Mouse (Mus musculus) left cerebral cortex, adult 11 months (tissue): ENCODE measurements around the gene Doc2g.
A peak's percentile ranks its signal among the peaks of the same experiment; 100 is the strongest.

Experiments used
- DNase-seq: peaks from one replicate; pipeline ENCODE4 v3.0.0; 2022; ENCODE audit warnings: low spot score

The Doc2g gene

DNA sequence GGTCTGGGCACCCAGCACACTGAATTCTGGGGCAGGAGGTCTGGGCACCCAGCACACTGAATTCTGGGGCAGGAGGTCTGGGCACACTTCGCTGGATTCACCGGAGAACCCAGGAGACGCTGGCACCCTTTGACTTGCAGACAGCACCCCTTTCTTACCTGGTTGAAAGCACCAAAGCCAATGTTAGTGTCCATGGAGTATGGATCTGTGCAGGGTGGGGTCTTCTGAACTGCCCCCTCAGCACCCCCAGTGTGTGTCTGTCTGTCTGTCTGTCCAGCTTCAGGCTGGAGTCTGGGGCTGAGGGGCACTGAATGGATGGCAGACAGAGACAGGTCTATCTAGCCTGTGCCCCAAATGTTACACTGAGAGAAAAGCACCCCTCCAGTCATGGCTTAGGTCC, 11.6 kb upstream of the Doc2g start:
- DNase-seq = no peak

DNA sequence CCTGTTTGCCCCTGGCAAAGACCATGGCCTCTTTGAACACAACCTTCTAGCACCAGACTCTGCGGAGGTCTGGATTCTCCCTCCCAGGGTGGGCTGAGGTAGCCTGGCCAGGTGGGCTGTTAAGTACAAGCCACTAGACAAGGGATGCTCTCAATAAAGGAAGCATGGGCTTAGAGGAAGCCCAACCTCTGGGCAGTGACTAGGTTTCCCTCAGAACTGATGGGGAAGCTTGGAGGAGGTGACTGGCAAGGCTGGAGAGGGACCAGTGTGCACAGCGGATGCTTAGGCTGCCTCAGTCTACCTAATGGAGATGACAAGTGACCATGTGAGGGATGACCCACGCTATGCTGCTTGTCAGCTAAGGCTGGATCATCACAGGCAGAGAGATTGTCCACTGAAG, 11.1 kb upstream of the Doc2g start:
- no peak for DNase-seq

DNA sequence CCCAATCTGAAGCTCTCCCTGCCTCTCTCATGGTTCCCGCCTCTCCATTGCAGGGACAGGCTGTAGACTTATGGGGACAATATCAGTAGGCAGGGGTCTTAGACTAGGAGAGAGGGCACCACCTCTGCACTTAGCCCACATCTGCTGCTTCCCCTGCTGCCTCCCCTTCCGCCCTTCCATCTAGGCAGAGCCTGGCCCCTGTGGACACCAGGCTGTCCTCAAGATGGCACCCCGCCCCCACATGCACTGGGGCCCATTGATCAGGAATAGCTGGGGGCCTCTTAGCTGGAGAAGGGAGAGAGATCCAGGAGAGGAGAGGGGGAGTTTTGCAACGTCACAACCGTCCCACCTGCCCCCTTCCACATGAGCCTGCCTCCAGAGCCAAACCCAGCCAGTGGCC, 10.7 kb upstream of the Doc2g start, which contains the start of gene Tbx10:
Gene Tbx10 (plus strand): TSS at position 337 of the 400 bp plus-strand sequence.
- DNase-seq = no peak

DNA sequence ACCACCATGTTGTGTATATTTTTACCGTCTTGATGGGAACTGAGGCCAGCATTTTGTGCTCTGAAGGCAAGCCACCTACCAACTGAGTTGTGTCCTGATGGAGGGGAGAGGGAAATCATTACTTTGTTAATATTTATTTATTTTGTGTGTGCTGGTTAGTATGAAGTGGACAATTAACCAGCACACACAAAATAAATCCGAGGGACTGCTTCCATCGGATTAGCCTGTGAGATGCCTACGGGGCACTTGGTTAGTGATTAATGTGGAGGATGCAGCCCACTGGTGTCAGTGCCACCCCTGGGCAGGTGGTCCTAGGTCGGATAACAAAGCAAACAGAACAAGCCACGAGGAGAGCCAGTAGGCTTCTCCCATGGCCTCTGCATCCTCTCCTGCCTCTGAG, 8.2 kb upstream of the Doc2g start:
- DNase-seq = no peak

DNA sequence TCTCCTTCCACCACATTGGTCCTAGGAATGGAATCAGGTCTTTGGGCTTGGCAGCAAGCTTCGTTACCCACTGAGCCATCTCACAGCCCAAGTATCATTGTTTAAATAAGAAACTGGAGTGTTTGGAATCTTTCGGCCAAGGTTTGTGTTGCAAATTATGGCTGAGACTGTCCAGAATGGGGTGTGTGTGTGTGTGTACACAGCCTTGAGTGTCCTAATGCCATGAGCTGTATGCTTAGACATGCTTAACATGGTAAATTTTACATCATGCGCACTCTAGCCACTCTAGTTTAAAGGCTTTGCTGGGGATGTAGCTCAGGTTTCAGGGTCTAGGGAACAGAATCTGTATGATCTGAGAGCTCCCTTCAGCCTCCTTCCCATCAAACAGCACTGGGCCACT, 7.6 kb upstream of the Doc2g start:
- DNase-seq = no peak

DNA sequence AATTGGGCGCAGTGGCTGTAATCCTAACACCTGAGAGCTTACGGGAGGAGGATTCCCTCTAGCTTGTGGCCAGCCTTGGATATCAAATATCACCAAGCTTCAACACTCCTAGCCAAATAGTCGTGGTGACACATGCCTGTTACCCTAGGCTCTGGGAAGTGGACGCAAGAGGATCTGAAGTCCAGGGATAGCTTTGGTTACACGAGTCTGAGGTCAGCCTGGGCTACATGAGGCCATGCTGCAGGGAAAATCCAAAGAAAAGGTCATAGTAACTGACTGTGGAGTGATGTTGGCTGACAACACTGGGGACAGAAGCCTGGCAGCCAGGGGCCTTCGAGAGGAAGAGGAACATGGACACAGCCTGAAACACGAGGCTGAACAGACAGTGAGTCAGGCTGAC, 7.0 kb upstream of the Doc2g start:
- no peak for DNase-seq

DNA sequence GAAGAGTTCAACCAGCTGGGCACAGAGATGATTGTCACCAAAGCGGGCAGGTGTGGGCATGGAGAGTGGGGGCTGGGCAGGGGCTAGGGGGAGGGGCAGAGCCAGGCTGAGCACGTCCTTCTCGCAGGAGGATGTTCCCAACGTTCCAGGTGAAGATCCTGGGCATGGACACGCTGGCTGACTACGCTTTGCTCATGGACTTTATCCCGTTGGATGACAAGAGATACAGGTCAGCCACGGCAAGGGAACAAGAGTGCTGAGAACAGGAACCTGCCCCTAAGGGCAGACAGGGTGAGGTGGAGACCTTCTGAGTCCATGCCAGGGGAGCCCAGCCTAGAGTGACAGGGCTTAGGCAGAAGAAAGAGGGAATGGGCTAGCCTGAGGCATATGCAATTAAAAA, 6.4 kb upstream of the Doc2g start:
- no peak for DNase-seq

DNA sequence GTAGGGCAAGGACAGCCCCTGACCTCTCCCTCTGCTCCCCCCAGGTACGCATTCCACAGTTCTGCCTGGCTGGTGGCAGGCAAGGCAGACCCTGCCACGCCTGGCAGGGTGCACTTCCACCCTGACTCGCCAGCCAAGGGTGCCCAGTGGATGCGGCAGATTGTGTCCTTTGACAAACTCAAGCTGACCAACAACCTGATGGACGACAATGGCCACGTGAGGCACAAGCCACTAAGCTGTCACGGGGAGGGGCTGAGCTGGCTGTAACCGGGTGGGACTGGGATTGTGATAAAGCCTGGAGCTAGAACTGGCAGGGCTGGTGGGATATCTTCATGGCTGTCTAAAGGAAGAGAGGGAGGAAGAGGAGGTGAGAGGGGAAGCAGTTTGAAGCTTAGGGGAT, 5.9 kb upstream of the Doc2g start:
- no peak for DNase-seq

DNA sequence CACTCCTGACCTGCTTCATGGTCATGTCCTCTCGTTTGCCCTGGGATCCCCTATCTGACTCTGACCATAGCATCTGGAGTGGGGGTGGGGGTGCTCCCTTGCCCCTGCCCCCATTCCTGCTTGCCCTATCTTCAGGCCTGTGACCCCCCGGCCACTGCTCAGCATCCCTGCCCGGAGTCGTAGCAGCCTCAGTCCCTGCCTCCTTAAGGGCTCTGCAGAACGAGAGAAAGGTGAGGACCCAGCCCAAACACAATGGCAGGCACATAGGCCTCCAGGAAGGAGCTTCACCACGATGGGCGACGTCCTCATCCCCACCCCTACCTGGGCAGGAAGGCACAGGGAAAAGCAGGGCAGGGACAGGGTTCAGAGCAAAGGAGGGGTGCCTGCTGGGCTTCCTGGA, 4.8 kb upstream of the Doc2g start:
- DNase-seq = no peak

DNA sequence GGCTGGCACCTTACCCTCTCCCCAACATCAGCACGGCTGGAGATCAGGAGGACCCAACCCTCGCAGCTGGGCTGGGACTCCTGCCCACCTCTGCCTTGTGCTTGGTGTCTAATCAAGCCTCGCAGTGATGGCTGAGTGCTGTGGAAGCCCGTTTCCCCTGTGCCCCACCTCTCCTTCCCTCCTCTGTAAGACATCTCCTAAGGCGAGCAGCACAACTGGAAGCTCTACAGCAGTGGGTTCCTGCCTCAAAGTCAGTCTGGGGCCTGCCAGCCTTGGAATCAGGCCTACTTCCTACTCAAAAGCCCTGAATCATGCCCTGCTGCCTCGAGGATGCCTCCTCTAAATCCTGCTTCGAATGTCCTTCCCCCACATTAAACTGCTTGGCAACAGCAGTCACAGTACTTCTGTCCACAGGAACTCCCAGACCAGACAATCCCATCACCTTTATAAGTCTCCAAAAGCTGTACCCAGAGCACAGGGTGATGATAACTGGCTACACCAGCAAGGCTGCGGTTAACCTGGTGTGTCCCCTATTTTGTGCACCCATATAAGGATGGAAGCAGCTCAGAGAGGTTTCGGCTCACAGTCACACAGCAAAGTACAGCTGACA, 3.9 kb upstream of the Doc2g start:
- DNase-seq = no peak

DNA sequence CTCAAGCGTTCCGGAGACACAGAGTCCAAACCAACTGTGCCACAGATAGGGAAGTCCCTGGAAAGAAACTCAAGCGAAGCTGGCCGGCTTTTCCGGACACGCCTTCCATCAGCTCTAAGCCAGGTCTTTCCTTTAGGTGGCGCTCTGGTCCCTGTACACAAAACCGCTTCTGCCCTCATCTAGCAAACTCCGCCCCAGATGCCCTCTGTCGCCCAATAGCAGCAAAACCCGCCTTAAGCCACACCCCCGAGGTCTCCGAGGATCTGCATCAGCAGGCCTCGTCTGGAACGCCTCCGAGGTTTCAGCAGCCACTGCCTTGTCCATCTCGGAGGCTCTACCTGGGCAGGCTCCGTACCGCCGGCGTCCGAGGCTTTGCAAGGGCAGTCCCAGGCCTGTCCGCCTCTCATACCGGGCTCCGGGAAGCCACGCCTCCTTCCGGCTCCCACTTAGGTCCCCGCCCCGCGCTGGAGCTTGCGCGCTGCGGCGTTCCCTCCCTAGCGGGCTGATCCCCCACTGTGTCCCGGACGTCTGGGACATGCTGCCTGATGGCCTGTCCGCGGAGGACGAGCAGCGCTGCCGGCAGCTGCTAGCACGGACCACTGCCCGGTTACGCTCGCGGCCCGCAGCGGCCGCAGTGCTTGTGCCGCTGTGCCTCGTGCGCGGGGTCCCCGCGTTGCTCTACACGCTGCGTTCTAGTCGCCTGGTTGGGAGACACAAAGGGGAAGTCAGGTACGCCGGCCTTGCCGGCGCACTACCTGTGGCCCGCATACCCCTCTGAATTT, 2.8 kb upstream of the Doc2g start, which contains the start of the genes Nudt8 and Gm49405:
Gene Nudt8 (plus strand): TSS at position 462 of the 782 bp plus-strand sequence.
Gene Gm49405 (plus strand): TSS at position 508 of the 782 bp plus-strand sequence.
- peak; percentile 96 for DNase-seq

DNA sequence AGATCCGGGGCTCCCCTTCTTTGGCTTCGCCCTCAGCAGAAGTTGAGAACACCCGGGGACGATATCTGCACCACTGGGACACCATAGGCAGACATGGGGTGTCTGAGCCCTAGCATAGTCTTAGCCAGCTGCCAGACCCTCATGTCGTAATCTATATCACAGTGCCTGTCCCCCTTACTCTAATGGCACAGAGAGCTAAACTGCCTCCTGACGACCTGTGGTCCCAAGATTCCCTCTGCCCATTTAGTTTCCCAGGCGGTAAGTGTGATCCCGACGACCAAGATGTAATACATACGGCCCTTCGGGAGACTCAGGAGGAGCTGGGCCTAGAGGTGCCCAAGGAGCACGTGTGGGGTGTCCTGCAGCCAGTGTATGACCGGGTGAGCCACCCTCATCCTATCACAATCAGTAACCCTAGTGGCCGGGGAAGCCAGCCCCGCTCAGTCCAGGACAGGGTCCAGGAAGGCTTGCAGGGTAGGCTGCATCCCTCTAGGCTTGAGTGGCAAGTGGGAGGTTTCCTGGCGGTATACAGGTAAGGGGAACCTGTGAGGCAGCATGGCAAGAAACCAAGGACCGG, 2.1 kb upstream of the Doc2g start:
- DNase-seq = no peak

DNA sequence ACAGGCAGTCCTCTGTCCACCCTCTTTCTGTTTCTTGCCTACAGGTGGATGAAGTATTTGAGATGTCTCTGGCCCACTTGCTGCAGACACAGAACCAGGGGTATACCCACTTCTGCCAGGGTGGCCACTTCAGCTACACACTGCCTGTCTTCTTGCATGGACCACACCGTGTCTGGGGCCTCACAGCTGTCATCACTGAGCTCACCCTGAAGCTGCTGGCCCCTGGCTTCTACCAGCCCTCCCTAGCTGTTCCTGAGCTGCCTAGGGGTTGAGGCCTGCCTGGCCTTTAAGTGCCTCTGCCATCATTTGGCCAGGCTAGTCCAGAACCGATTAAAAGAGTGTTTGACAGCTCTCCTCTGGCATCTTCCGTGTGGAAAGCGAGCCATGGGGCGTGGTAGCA, 1.4 kb upstream of the Doc2g start:
- no peak for DNase-seq

DNA sequence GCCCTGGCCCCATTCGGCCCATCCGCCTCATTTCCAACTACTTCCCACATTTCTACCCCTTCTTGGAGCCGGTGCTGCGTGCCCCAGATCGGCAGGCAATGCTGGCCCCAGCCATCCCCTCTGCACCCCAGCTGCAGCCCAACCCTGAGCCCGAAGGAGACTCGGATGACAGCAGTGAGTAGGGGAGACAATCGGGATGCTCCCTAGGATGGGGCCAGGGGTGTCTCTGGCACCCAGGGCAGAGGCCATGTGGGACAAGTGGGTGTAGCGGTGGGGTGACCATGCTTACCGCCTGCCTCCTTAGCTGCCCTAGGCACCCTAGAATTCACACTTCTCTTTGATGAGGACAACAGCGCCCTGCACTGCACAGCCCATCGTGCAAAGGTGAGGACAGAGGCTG, 528 bp downstream of the Doc2g start:
- no peak for DNase-seq

DNA sequence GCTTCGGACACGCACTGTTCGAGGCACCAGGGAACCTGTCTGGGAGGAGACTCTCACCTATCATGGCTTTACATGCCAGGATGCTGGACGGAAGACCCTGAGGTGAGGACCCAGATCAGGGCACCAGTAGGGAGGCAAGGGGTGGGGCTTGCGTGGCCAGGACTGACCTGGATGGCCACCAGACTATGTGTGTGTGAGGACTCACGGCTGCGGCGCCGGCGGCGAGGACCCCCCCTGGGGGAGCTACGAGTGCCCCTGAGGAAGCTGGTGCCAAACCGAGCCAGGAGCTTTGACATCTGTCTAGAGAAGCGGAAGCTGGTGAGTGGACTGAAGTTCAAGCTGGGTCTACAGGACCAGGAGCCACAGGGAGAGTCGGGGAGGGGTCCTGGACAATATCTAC, 1.2 kb downstream of the Doc2g start:
- DNase-seq = no peak

DNA sequence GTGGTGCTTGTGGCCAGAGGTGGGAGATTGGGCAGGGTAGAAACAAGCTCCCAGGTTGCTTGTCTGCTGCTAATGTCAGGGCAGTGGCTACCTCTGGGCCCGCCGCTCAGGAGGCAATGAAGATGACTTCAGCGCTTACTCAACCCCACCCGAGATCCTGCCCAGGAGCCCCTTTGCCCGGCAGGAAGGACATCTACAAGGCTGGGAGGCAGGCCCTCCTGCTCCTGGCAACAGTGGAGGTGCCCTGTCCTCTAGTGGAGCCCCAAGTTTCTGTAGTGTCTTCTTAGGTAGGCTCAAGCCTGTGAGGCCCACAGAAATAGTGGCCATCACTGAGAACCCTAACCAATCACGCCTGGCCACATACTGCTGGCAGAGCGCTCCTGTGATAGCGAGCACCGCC, 2.0 kb downstream of the Doc2g start:
- DNase-seq = no peak

DNA sequence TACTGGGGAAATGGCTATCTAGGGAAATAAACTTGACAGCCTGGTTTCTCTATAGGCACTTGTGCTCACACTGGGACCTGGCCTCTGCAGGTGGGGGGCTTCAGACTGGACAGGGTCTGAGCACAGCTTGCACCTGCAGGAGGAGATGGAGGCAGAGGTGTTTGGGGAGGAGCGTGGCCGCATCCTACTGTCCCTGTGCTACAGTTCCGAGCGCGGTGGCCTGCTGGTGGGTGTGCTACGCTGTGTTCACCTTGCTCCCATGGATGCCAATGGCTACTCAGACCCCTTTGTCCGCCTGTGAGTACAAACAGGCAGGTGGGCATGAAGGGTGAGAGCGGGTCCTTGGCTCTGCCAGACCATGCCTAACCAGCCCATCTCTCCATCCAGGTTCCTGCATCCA, 2.9 kb downstream of the Doc2g start:
- no peak for DNase-seq

DNA sequence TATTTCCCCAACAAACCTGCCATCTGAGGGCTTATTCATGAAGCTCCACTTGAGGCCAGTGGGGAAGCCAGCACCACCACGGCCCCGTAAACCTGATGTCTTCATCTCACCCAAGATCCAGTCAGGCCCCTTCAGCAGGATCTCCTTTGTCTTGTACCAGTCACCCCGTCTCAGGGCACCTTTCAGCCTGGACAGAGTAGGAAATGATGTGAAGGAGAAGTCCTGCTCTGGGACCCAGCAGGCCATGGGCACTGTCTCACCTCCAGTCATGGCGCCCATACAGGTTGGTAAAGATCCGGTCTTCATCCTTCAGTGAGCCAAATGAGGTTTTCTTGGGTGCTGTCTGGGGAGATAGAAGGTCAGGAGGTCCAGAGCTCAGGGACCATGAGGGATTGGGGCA, 8.0 kb downstream of the Doc2g start:
- DNase-seq = no peak

DNA sequence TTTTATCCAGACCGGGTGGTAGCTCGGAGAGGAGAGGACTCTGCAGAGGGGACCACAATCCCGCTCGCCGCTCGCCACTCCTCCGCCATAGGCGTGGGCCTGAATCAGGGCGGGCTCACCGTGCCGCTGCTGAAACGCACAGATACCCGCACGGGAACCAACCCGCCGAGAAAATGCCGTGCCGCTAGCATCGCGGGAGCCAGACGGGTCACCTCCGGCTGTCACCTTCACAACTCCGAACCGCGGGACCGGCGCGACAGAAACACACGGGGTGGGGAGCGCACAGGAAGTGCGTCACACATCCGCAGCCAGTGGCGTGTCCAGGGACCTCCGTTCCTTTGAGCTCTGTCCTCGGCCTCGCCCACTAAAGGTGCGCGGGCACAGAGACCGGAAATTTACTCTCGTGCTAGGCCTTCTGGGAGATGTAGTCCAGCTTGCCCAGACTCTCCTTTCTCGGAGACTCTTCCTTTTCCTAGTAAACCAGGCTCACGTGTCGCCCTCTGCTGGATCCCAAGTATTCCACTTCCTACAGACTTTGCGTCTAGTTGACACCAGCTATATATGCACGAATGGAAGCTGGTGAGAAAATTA, 9.4 kb downstream of the Doc2g start, which contains the start of gene Ndufv1:
Gene Ndufv1 (minus strand): TSS at position 375 of the 591 bp plus-strand sequence.
- peak; percentile 98 for DNase-seq

DNA sequence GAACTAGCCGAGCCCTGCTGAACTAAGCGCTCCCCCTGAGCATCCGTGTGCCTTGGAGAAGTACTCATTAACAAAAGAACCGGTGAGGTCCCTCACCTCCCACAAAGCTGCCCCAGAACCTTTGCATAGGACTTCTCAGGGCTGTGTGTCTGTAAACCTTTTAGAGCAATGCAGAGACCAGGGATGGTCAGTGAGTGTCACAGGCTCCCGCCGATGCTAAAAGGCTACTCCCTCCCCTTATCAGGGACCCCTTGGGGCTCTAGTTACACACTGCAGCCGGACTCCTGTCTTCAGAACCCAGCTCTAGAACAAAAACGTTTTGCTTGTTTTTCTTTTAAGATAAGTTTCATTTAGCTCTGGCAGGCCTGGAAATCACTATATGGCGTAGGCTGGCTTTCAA, 10.0 kb downstream of the Doc2g start:
- DNase-seq = no peak

DNA sequence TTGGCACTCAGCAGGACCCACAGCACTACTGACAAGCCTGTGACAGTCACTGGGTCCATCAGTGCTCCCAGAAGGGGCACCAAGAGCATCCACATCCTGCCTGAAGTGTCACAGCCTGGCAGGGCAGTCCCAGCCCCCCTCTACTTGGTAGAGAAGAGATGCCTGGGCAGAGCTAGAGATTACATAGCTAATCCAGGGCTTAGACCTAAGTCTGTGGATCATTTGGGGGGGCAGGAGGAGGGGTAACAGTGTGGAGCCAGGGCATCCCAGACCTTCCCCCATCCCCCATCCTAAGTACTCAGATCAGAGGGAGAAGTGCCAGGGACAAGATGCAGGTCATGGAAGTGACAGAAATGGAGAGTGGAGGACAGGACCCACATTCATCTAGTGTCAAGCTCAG, 11.7 kb downstream of the Doc2g start:
- no peak for DNase-seq

DNA sequence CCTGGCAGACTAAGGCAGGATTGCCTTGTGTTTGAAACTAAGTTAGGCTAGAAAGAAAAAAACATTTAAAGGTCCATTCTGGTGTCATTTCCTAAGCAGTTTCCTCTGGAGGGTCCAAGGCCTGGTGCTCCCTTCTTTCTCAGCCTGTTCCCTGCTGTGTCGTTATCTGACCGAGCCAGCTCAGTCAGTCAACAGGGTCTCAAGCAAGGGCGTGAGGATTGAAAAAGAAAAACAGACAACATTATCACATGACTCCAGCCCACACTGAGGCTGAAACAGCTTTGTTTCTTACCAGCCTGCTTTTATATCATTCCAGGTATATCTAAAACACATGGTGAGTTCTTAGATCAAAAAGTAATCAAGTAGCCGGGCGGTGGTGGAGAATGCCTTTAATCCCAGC, 12.5 kb downstream of the Doc2g start:
- no peak for DNase-seq
